Mouse (Mus musculus) bone marrow, adult 2 months (tissue): ENCODE data around the gene Il34.

ENCODE experiments used
- CTCF ChIP-seq: fragments of 200-500 bp; IDR thresholded peaks from 2 replicates; pipeline ENCODE4 v1.5.1; 2011; ENCODE audit warnings: low read length, control low read depth; ENCODE audit not compliant: control insufficient read depth, insufficient read depth
- POLR2A ChIP-seq: fragments of 200-500 bp; IDR thresholded peaks from 2 replicates; pipeline ENCODE4 v1.6.1; 2011; ENCODE audit warnings: low read depth, mild to moderate bottlenecking, control low read depth, low read length, borderline replicate concordance; ENCODE audit not compliant: control insufficient read depth

DNA sequence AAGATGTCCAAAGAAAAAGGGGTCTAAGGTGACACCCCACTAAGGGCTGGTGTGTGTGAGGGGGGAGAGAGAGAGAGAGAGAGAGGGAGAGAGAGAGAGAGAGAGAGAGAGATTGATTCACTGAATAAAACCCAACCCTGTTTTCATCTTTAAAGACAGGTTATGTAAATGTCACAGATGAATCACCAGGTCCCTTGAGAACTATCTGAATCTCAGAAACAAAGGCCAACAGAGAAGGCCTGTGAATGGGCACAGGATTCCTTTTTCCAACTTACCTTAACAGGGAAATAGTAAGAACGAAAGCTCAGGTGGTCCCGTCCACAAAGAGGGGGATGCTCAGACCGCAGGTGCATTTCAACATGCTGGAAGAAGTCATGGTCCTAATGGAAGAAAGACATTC is 5.4 kb upstream of the Il34 start:
- TF ChIP-seq POLR2A (no peak), CTCF (no peak)
